Mouse (Mus musculus): ENCODE results near the gene Grb2.

DNA sequence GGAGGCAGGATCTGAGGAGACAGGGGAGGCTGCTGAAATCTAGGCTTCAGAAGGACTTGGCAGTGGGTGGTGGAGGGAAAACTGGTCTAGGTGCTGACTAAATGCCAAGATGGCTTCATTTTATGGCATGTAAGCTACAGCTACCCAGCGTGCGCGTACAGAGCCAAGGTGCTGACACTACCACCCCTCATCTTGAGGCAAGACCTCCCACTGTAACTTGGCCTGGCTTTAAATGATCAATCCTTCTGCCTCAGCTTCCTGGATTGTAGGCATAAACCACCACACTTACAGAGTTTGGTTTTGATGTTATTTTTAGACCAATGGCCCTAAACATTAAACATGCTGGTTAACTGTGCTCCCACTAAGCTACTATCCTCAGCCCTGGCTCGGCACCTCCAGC lies 68.9 kb downstream of the Grb2 start:
- TF ChIP-seq CTCF (IDR thresholded peaks at IDR 0.05; ENCODE audit: borderline replicate concordance, control insufficient read depth, extremely low read depth, insufficient read depth, low read length, poor library complexity) (no peak), POLR2A (IDR thresholded peaks at IDR 0.05; ENCODE audit: control insufficient read depth, extremely low read depth, insufficient read depth, low read length, poor library complexity) (no peak)
